Mouse (Mus musculus): ENCODE data around the gene Glp2r. TPM values are rescaled to one million over a fixed set of nuclear protein-coding genes. Genes with fewer than 3 reads are reported as not detected.

Glp2r gene
- total RNA-seq, 1 experiment from 2014 or later: not detected

- no peak for ATAC-seq (replicated peaks in 1 of 2; ENCODE audit: insufficient read depth in 1 of 2, low FRiP score in 2 of 2, low TSS enrichment in 1 of 2, low read depth in 1 of 2, poor library complexity in 2 of 2, severe bottlenecking in 2 of 2)
These were observed 32.0 kb downstream of the Glp2r start for GRCm38 (mm10) chr11:67738846-67739490.

GRCm38 (mm10) chr11:67738345-67738744 lies 32.6 kb downstream of the Glp2r start:
- no peak for ATAC-seq (replicated peaks in 1 of 2; ENCODE audit: insufficient read depth in 1 of 2, low FRiP score in 2 of 2, low TSS enrichment in 1 of 2, low read depth in 1 of 2, poor library complexity in 2 of 2, severe bottlenecking in 2 of 2)

GRCm38 (mm10) chr11:67734597-67734996 lies 36.4 kb downstream of the Glp2r start:
- ATAC-seq (replicated peaks in 1 of 2; ENCODE audit: insufficient read depth in 1 of 2, low FRiP score in 2 of 2, low TSS enrichment in 1 of 2, low read depth in 1 of 2, poor library complexity in 2 of 2, severe bottlenecking in 2 of 2): no peak

- ATAC-seq (replicated peaks in 1 of 2; ENCODE audit: insufficient read depth in 1 of 2, low FRiP score in 2 of 2, low TSS enrichment in 1 of 2, low read depth in 1 of 2, poor library complexity in 2 of 2, severe bottlenecking in 2 of 2): no peak
These were observed 37.2 kb downstream of the Glp2r start for GRCm38 (mm10) chr11:67733726-67734125.

DNA sequence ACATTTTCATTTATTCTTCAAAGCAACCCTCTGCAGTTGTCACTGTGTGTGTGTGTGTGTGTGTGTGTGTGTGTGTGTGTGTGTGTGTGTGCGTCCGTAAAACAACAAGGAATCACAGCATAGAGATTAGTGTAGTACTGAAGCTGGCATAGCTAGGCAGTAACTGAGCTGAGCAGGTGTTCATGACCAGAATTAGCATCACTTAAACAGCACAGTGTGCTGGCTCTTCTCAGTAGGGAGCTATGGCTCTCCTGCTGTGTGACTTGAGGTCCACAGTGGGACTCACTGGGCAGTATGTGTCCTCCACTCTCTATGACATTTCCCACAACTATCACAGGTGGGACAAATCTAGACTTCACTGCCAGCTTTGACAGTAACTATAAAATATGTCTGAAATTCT lies 39.9 kb downstream of the Glp2r start:
- ATAC-seq (replicated peaks in 1 of 2; ENCODE audit: insufficient read depth in 1 of 2, low FRiP score in 2 of 2, low TSS enrichment in 1 of 2, low read depth in 1 of 2, poor library complexity in 2 of 2, severe bottlenecking in 2 of 2): no peak

GRCm38 (mm10) chr11:67728726-67729125 lies 42.2 kb downstream of the Glp2r start:
- no peak for ATAC-seq (replicated peaks in 1 of 2; ENCODE audit: insufficient read depth in 1 of 2, low FRiP score in 2 of 2, low TSS enrichment in 1 of 2, low read depth in 1 of 2, poor library complexity in 2 of 2, severe bottlenecking in 2 of 2)

DNA sequence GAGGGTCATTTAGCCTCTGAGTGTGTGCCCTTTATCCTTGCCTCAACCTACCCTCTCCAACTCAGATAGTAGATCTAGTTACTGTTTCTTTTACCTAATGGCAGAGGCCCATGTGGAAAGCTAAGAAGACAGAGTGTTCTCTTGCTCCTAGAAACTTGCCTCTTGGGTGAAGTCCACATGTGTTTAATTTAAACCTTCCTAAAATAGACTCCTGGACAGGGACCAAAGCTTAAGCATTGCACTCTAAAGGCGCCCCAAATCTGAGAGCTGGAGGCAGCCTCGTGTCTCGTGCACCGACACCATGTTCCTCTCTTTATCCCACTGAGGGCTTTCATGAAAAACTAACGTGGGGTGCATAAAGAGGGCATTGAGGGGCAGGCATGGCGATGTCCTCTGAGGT lies 43.9 kb downstream of the Glp2r start:
- ATAC-seq (replicated peaks in 1 of 2; ENCODE audit: insufficient read depth in 1 of 2, low FRiP score in 2 of 2, low TSS enrichment in 1 of 2, low read depth in 1 of 2, poor library complexity in 2 of 2, severe bottlenecking in 2 of 2): no peak

DNA sequence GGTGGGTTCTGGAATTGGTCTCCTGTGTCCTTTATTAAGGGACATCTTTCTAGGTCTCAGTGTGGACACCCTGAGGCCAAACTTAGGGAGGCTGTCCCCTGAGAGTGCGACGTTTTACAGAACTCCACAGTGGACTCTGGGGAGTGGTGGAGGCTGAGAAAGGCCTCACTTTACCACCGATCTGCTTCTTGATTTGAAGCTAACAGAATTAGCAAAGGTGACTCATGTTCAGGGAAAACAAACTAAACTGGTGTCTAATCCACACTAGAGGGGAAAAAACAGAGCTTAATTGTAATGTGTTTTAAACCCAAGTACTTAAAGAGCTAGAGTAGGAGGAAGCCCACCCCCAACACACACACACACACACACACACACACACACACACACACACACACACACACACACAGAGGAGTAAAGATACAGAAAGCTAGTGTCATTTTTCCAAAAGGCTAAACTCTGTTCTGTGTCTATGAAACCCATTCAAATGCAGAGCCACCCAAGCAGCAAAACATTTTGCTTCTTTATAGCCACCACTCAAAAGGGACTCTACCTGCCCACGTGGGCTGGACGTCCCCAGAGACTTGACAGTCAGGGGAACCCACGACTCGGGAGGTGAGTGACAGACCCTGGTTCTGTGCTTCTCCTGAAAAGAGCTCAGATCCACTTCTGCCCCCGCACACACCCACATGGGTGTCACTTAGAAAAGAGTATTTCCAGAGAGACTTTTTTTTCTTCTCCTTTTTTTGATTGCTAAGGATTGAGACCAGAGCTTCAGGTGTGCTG lies 47.5 kb downstream of the Glp2r start:
- no peak for ATAC-seq (replicated peaks in 1 of 2; ENCODE audit: insufficient read depth in 1 of 2, low FRiP score in 2 of 2, low TSS enrichment in 1 of 2, low read depth in 1 of 2, poor library complexity in 2 of 2, severe bottlenecking in 2 of 2)

DNA sequence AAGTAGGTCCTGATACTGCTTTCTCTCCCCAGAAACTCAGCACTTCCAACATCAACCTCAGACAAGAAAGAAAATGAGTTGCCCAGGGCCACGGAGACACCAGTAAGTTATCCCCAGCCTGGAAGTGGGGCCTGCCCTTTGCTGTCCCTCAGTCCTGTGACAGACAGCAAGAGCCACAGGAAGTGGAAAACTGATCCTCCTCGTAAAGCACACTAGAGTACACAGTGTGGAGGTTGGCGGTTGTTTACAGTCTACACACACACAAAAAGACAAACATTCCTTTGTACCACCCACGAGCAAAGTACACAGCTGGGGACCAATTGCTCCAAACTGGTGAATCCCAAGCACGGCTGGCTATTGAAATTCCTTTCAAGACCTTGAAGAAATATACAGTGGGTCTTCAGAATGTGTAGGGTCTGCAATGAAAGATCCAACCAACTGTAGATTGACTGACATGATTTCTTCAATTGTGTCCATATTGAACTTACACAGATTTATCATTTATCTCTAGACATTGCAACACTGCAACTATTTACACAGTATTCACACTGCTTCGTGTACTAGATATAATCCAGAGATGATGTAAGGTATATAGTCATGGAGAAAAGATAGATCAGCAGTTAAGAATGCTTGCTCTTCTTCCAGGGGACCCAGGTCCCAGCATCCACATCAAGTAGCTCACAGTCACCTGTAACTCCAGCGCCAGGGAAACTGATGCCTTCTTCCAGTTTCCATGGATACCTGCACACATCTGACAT lies 48.4 kb downstream of the Glp2r start:
- ATAC-seq (replicated peaks in 1 of 2; ENCODE audit: insufficient read depth in 1 of 2, low FRiP score in 2 of 2, low TSS enrichment in 1 of 2, low read depth in 1 of 2, poor library complexity in 2 of 2, severe bottlenecking in 2 of 2): no peak

DNA sequence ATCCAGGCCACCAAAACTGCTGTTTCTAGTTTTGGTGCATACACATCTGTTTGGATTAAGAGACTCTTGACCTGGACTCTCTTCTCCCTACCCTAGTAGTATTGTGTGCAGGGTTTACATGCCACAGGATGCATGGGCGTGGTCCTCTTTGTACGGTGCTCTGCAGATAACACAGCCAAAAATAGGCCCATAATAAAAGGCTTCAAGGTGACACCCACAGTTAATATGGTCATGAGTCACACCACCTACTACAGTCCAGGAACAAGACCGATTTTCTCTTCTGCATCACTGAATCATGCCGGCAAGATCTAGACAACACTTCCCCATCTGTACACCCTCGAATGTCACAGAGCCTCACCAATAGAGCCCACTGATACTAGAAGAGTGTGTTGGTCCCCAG lies 49.5 kb downstream of the Glp2r start:
- no peak for ATAC-seq (replicated peaks in 1 of 2; ENCODE audit: insufficient read depth in 1 of 2, low FRiP score in 2 of 2, low TSS enrichment in 1 of 2, low read depth in 1 of 2, poor library complexity in 2 of 2, severe bottlenecking in 2 of 2)

- ATAC-seq (replicated peaks in 1 of 2; ENCODE audit: insufficient read depth in 1 of 2, low FRiP score in 2 of 2, low TSS enrichment in 1 of 2, low read depth in 1 of 2, poor library complexity in 2 of 2, severe bottlenecking in 2 of 2): no peak
These were observed 55.6 kb downstream of the Glp2r start for GRCm38 (mm10) chr11:67715382-67715781.

GRCm38 (mm10) chr11:67712976-67713375 lies 58.0 kb downstream of the Glp2r start:
- no peak for ATAC-seq (replicated peaks in 1 of 2; ENCODE audit: insufficient read depth in 1 of 2, low FRiP score in 2 of 2, low TSS enrichment in 1 of 2, low read depth in 1 of 2, poor library complexity in 2 of 2, severe bottlenecking in 2 of 2)

- no peak for ATAC-seq (replicated peaks in 1 of 2; ENCODE audit: insufficient read depth in 1 of 2, low FRiP score in 2 of 2, low TSS enrichment in 1 of 2, low read depth in 1 of 2, poor library complexity in 2 of 2, severe bottlenecking in 2 of 2)
These were observed 76.1 kb downstream of the Glp2r start, which contains the start of gene Rcvrn for GRCm38 (mm10) chr11:67694703-67695376. Gene Rcvrn (plus strand): TSS chr11:67695326.

GRCm38 (mm10) chr11:67686109-67686508 lies 84.8 kb downstream of the Glp2r start:
- ATAC-seq (replicated peaks in 1 of 2; ENCODE audit: insufficient read depth in 1 of 2, low FRiP score in 2 of 2, low TSS enrichment in 1 of 2, low read depth in 1 of 2, poor library complexity in 2 of 2, severe bottlenecking in 2 of 2): no peak

DNA sequence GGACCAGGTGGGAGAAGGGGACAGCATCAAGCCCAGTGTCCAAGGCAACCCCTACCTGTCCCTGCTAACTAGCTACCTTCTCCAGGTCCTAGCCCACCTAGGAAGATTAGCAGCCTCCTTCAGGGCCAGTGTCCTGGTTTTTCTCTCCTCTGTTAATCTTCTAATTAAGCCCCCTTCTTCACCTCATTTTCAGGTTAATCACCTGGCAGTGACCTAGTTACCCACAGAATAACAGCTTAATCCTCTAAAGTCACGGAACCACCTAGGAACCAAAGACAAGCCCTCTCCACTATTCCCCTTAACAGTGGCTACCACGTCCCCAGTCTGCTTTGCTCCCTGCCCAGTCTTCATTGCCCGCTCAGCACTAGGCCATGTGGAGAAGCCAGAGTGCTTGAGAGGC lies 89.1 kb downstream of the Glp2r start:
- ATAC-seq (replicated peaks in 1 of 2; ENCODE audit: insufficient read depth in 1 of 2, low FRiP score in 2 of 2, low TSS enrichment in 1 of 2, low read depth in 1 of 2, poor library complexity in 2 of 2, severe bottlenecking in 2 of 2): no peak

- ATAC-seq (replicated peaks in 1 of 2; ENCODE audit: insufficient read depth in 1 of 2, low FRiP score in 2 of 2, low TSS enrichment in 1 of 2, low read depth in 1 of 2, poor library complexity in 2 of 2, severe bottlenecking in 2 of 2): no peak
These were observed 91.0 kb downstream of the Glp2r start for GRCm38 (mm10) chr11:67679930-67680329.

GRCm38 (mm10) chr11:67679300-67679699 lies 91.7 kb downstream of the Glp2r start:
- no peak for ATAC-seq (replicated peaks in 1 of 2; ENCODE audit: insufficient read depth in 1 of 2, low FRiP score in 2 of 2, low TSS enrichment in 1 of 2, low read depth in 1 of 2, poor library complexity in 2 of 2, severe bottlenecking in 2 of 2)
